Mouse (Mus musculus): ENCODE results near the gene Pdcl3. TPM values are rescaled to one million over a fixed set of nuclear protein-coding genes. Genes with fewer than 3 reads are reported as not detected.
"Not testable (repeated sequence)": the region's sequence is repeated elsewhere in the genome, so short reads cannot be mapped to it uniquely, and the experiment has no call there.

Gene Pdcl3
- polyA plus RNA-seq, 1 experiment: 199 TPM

DNA sequence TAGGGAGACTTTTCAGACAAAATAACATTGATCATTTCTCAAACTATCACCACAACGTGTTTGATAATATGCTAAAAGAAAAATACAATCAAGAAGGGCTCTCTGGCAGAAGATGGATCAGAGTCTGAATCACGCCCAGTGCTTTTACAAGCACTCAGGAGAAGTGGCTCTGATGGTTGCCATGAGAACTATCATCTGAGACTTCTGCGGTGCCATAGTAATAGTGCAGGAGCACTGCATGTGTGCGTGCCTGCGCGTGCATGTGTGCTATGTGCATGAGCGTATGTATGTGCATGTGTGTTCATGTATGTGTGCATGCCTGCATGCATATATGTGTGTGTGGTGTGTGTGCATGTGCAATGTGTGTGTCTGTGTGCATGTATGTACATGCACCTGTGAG lies 43.8 kb downstream of the Pdcl3 start:
- no peak overlapping the region for H3K27ac ChIP-seq (ENCODE audit: insufficient read depth, low read length)
- H3K27me3 ChIP-seq (ENCODE audit: control insufficient read depth, insufficient read depth, low read length, poor library complexity, severe bottlenecking): no peaks in the 10 kb centered on the region
- no peak overlapping the region for H3K4me3 ChIP-seq (ENCODE audit: low read depth, low read length)
- H3K9ac ChIP-seq (ENCODE audit: low read depth, poor library complexity, severe bottlenecking): no peak overlapping the region
- H3K9me3 ChIP-seq (replicated peaks; ENCODE audit: control insufficient read depth, insufficient read depth, low read length, poor library complexity, severe bottlenecking): no peaks in the 10 kb centered on the region
- TF ChIP-seq EP300 (IDR thresholded peaks at IDR 0.05; ENCODE audit: insufficient read depth, low read depth, low read length): no peak
- TF ChIP-seq POLR2A (IDR thresholded peaks at IDR 0.05; ENCODE audit: insufficient read depth, low read length): no peak
- no peak for TF ChIP-seq CTCF (IDR thresholded peaks at IDR 0.05; ENCODE audit: low read depth, low read length)
- no peaks in the 10 kb centered on the region for H3K4me1 ChIP-seq (ENCODE audit: control insufficient read depth, insufficient read depth, low read length)
- no peaks in the 10 kb centered on the region for H3K36me3 ChIP-seq (ENCODE audit: control insufficient read depth, insufficient read depth, low read length, poor library complexity, severe bottlenecking)

DNA sequence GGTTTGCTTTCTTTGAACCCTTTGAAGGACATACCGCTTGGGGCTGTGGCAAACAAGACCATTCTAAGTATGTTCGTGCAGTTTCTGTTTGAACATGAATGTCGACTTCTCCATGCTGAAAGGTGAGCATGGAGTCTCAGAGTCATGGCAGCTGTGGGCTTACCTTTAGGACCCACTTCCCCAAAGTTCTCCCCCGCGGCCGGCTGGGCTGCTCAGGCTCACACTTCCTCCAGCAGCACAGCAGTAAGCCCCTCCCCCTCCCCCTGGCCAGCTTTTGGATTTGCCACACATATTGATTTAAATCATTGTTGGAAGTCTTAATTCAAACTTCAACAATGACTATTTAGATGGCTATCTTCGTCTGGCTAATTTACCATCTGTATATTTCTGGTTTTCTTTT lies 44.7 kb downstream of the Pdcl3 start:
- H3K9ac ChIP-seq (ENCODE audit: low read depth, poor library complexity, severe bottlenecking): no peak overlapping the region

DNA sequence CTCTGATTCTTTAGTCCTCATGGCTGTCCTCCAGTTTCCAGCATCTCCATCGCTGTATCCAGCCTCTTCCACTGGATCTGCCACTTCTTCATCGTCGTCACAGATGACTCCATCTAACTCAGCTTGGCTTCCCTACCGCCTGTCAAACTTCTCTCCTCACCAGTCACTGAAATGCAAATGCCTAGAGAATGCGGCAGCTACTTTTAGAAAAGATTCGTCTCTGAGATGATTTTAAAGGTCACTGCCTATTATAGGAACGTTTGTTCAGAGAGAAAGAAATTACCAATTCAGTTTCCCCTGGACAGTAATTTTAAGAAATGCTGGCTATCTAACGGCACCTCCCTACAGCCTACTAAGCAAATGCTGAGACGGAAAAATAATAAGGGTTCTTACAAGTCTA lies 50.4 kb downstream of the Pdcl3 start:
- Histone ChIP-seq H3K27me3 (ENCODE audit: control insufficient read depth, insufficient read depth, low read length, poor library complexity, severe bottlenecking) (no peaks in the 10 kb centered on the region), H3K4me3 (ENCODE audit: low read depth, low read length) (no peak overlapping the region), H3K9me3 (replicated peaks; ENCODE audit: control insufficient read depth, insufficient read depth, low read length, poor library complexity, severe bottlenecking) (no peaks in the 10 kb centered on the region), H3K27ac (ENCODE audit: insufficient read depth, low read length) (no peak overlapping the region), H3K4me1 (ENCODE audit: control insufficient read depth, insufficient read depth, low read length) (no peaks in the 10 kb centered on the region), H3K9ac (ENCODE audit: low read depth, poor library complexity, severe bottlenecking) (no peak overlapping the region), H3K36me3 (ENCODE audit: control insufficient read depth, insufficient read depth, low read length, poor library complexity, severe bottlenecking) (no peaks in the 10 kb centered on the region)
- no peak for TF ChIP-seq POLR2A (IDR thresholded peaks at IDR 0.05; ENCODE audit: insufficient read depth, low read length)
- no peak for TF ChIP-seq EP300 (IDR thresholded peaks at IDR 0.05; ENCODE audit: insufficient read depth, low read depth, low read length)
- no peak for TF ChIP-seq CTCF (IDR thresholded peaks at IDR 0.05; ENCODE audit: low read depth, low read length)

More for the DNA sequence above, 44.7 kb downstream of the Pdcl3 start:
- no peaks in the 10 kb centered on the region for H3K4me1 ChIP-seq (ENCODE audit: control insufficient read depth, insufficient read depth, low read length)
- H3K36me3 ChIP-seq (ENCODE audit: control insufficient read depth, insufficient read depth, low read length, poor library complexity, severe bottlenecking): no peaks in the 10 kb centered on the region
- TF ChIP-seq CTCF (IDR thresholded peaks at IDR 0.05; ENCODE audit: low read depth, low read length) (no peak), EP300 (IDR thresholded peaks at IDR 0.05; ENCODE audit: insufficient read depth, low read depth, low read length) (no peak)
- H3K9me3 ChIP-seq (replicated peaks; ENCODE audit: control insufficient read depth, insufficient read depth, low read length, poor library complexity, severe bottlenecking): no peaks in the 10 kb centered on the region
- H3K27ac ChIP-seq (ENCODE audit: insufficient read depth, low read length): no peak overlapping the region
- no peak overlapping the region for H3K4me3 ChIP-seq (ENCODE audit: low read depth, low read length)
- no peaks in the 10 kb centered on the region for H3K27me3 ChIP-seq (ENCODE audit: control insufficient read depth, insufficient read depth, low read length, poor library complexity, severe bottlenecking)

DNA sequence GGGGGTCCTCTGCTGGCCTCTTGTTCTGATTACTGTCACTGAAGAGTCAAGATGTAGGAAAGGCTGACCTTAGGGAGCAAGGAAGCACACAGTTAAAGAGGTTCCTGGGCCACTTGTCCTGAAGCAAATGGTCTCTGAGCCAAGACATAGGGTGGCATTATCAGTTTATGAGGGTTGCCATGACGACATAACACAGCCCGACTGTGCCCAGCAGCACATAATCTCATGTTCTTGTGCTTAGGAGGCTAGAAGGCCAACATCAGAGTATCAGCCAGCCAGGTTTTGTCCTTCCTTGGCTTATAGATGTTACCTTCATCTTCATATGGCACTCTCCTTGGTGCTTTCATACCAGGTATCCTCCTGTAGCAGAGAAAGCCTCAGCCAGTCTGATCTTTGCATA lies 56.8 kb downstream of the Pdcl3 start:
- Histone ChIP-seq H3K9me3 (replicated peaks; ENCODE audit: control insufficient read depth, insufficient read depth, low read length, poor library complexity, severe bottlenecking) (no peaks in the 10 kb centered on the region), H3K9ac (ENCODE audit: low read depth, poor library complexity, severe bottlenecking) (no peak overlapping the region), H3K27me3 (ENCODE audit: control insufficient read depth, insufficient read depth, low read length, poor library complexity, severe bottlenecking) (no peaks in the 10 kb centered on the region), H3K36me3 (ENCODE audit: control insufficient read depth, insufficient read depth, low read length, poor library complexity, severe bottlenecking) (no peaks in the 10 kb centered on the region), H3K4me1 (ENCODE audit: control insufficient read depth, insufficient read depth, low read length) (no peaks in the 10 kb centered on the region), H3K27ac (ENCODE audit: insufficient read depth, low read length) (no peak overlapping the region), H3K4me3 (ENCODE audit: low read depth, low read length) (no peak overlapping the region)
- TF ChIP-seq CTCF (IDR thresholded peaks at IDR 0.05; ENCODE audit: low read depth, low read length) (no peak), EP300 (IDR thresholded peaks at IDR 0.05; ENCODE audit: insufficient read depth, low read depth, low read length) (no peak), POLR2A (IDR thresholded peaks at IDR 0.05; ENCODE audit: insufficient read depth, low read length) (no peak)

DNA sequence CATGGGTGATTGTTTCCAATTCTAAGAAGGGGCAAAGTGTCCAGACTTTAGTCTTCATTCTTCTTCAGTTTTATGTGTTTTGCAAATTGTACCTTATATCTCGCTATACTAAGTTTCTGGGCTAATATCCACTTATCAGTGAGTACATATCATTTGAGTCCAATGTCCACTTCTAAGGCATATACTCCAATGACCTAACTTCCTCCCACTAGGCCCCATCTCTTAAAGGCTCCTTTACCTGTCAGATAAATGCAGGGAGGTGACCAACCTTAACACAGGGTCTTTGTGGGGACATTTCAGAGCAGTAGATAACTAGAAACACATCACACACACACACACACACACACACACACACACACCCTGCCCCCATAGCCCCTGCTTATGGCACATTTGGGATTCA lies 59.0 kb downstream of the Pdcl3 start:
- not testable (repeated sequence) for H3K9ac ChIP-seq (ENCODE audit: low read depth, poor library complexity, severe bottlenecking); H3K9me3 ChIP-seq (replicated peaks; ENCODE audit: control insufficient read depth, insufficient read depth, low read length, poor library complexity, severe bottlenecking); H3K4me3 ChIP-seq (ENCODE audit: low read depth, low read length); H3K36me3 ChIP-seq (ENCODE audit: control insufficient read depth, insufficient read depth, low read length, poor library complexity, severe bottlenecking); H3K4me1 ChIP-seq (ENCODE audit: control insufficient read depth, insufficient read depth, low read length); H3K27ac ChIP-seq (ENCODE audit: insufficient read depth, low read length); H3K27me3 ChIP-seq (ENCODE audit: control insufficient read depth, insufficient read depth, low read length, poor library complexity, severe bottlenecking)

DNA sequence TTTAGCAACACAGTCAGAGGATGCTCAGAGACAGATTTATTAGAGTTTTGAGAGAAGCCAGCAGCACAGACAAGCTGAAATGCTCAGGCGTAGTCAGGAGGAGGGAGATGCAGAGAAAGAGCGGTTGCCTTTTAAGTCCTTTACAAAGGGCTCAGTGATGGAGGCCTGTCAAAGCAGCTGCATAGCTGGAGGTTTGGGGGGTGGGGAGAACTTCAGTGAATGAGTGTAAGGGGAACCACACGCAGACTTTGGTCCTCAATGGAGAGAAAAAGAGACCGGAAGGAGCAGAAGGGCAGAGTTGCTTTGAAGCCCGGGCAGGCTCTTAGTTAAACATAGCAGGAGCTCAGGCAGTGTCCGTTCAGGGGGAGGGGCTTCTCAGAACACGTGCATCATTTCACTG lies 61.3 kb downstream of the Pdcl3 start:
- H3K4me3 ChIP-seq (ENCODE audit: low read depth, low read length): no peak overlapping the region
- H3K9me3 ChIP-seq (replicated peaks; ENCODE audit: control insufficient read depth, insufficient read depth, low read length, poor library complexity, severe bottlenecking): peaks cover 13% of the 10 kb centered on the region
- no peaks in the 10 kb centered on the region for H3K27me3 ChIP-seq (ENCODE audit: control insufficient read depth, insufficient read depth, low read length, poor library complexity, severe bottlenecking)
- H3K36me3 ChIP-seq (ENCODE audit: control insufficient read depth, insufficient read depth, low read length, poor library complexity, severe bottlenecking): no peaks in the 10 kb centered on the region
- H3K27ac ChIP-seq (ENCODE audit: insufficient read depth, low read length): no peak overlapping the region
- TF ChIP-seq EP300 (IDR thresholded peaks at IDR 0.05; ENCODE audit: insufficient read depth, low read depth, low read length) (no peak), CTCF (IDR thresholded peaks at IDR 0.05; ENCODE audit: low read depth, low read length) (no peak), POLR2A (IDR thresholded peaks at IDR 0.05; ENCODE audit: insufficient read depth, low read length) (no peak)
- no peak overlapping the region for H3K9ac ChIP-seq (ENCODE audit: low read depth, poor library complexity, severe bottlenecking)
- H3K4me1 ChIP-seq (ENCODE audit: control insufficient read depth, insufficient read depth, low read length): no peaks in the 10 kb centered on the region

Other genes starting within 250 kb of the Pdcl3 start
- gene Lonrf2, start 148.9 kb upstream of the Pdcl3 start, polyA plus RNA-seq (2011; ENCODE audit: insufficient read depth, insufficient read length, low read depth, missing spikeins): 0.12 and 0.32 TPM in 2 replicates
- 7.7 and 8.5 TPM in 2 replicates for gene Chst10, start 87.4 kb upstream of the Pdcl3 start, polyA plus RNA-seq (2011; ENCODE audit: insufficient read depth, insufficient read length, low read depth, missing spikeins)
- gene Nms, start 46.5 kb upstream of the Pdcl3 start, polyA plus RNA-seq (2011; ENCODE audit: insufficient read depth, insufficient read length, low read depth, missing spikeins): not detected in 2 replicates
- 0.52 and 0.75 TPM in 2 replicates for gene Npas2, start 208.1 kb downstream of the Pdcl3 start, polyA plus RNA-seq (2011; ENCODE audit: insufficient read depth, insufficient read length, low read depth, missing spikeins)